Mouse (Mus musculus): ENCODE data around the gene Sh2d1b2. TPM values are rescaled to one million over a fixed set of nuclear protein-coding genes. Genes with fewer than 3 reads are reported as not detected.

Sh2d1b2 gene
- polyA plus RNA-seq, 1 experiment from 2014 or later, result not detected

DNA sequence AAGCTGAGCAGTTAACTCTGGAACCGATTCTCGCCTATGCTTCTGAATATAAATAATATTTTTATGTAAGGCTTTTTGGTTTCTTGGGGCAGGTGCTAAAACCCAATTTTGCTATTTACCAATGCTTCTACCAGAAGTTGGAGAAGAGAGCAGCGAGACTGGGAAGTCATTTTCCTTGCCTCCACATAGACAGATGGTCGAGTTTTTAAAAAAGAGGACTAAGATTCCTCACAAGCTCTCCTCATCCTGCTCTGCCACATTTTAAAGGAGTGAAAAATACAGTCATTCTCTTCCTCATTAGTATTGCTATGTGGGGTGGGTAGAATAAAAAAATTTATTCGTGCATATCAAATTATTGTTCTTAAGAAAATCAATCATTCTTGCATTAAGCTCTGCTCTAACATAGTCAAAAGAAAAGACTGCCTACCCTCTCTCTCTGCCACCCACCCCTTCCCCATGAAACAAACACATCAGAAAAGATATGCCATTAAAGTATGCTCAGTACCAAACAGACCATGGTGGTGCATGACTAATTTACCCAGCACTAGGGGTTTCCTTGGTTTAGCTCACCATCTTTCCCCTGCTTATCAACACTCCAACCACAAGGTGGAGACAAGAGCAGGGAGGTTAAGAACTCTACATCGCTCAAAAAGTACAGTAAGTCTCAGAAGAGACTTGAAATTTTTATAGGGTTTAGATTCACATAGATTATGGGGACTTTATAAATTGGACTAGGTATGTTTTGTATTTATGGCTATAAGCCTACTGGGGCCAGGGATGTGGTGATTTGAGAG is 14.3 kb upstream of the Sh2d1b2 start:
- ATAC-seq (no peak), DNase-seq (no peak)
- 70% methylated on average over 6 of the region's 6 CpGs for WGBS (ENCODE audit: insufficient replicate concordance)

DNA sequence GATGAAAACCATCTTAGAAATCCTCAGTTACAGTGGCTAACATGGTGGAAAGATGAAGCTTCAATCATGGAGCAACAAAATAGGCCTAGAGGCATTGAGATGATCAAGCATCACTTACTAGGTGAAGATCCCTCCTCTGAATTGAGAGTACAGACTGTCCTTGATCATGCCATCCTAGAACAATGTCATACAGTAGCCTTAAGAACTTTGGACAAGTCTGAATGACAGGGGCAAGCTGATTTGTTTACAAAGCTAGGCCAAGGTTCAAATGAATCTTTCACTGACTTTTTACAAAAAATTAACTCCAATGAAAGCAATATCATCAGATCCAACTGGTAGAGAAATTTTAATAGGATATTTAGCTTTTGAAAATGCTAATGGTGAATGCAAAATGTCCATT is 12.2 kb upstream of the Sh2d1b2 start:
- no peaks in the 10 kb centered on the region for H3K9me3 ChIP-seq (ENCODE audit: low read length)
- H3K27me3 ChIP-seq (ENCODE audit: insufficient read depth, low read length), result no peaks in the 10 kb centered on the region
- H3K4me3 ChIP-seq (ENCODE audit: low read depth, low read length), result no peak overlapping the region
- 0 out of 2 replicates have a peak, but pooled peaks cover 2% of the 10 kb centered on the region for H3K4me1 ChIP-seq (ENCODE audit: insufficient read depth)
- no peak overlapping the region for H3K27ac ChIP-seq (ENCODE audit: low read depth)
- H3K4me2 ChIP-seq (ENCODE audit: low read depth, low read length), result no peak overlapping the region
- TF ChIP-seq CTCF (IDR thresholded peaks at IDR 0.05; ENCODE audit: low read depth) (no peak), EP300 (IDR thresholded peaks at IDR 0.05; ENCODE audit: low read depth) (no peak)
- no peaks in the 10 kb centered on the region for H3K36me3 ChIP-seq (replicated peaks; ENCODE audit: insufficient read depth, low read length)
- ATAC-seq (no peak), DNase-seq (no peak)
- no peak overlapping the region for H3K9ac ChIP-seq (replicated peaks)

More for the DNA sequence above, 14.3 kb upstream of the Sh2d1b2 start:
- Histone ChIP-seq H3K4me3 (ENCODE audit: low read depth, low read length) (no peak overlapping the region), H3K27ac (ENCODE audit: low read depth) (no peak overlapping the region), H3K9me3 (ENCODE audit: low read length) (no peaks in the 10 kb centered on the region), H3K27me3 (ENCODE audit: insufficient read depth, low read length) (no peaks in the 10 kb centered on the region), H3K4me2 (ENCODE audit: low read depth, low read length) (no peak overlapping the region), H3K9ac (replicated peaks) (no peak overlapping the region), H3K36me3 (replicated peaks; ENCODE audit: insufficient read depth, low read length) (no peaks in the 10 kb centered on the region), H3K4me1 (ENCODE audit: insufficient read depth) (peaks cover 6% of the 10 kb centered on the region)
- TF ChIP-seq EP300 (IDR thresholded peaks at IDR 0.05; ENCODE audit: low read depth) (no peak), CTCF (IDR thresholded peaks at IDR 0.05; ENCODE audit: low read depth) (peak; percentile 66)

DNA sequence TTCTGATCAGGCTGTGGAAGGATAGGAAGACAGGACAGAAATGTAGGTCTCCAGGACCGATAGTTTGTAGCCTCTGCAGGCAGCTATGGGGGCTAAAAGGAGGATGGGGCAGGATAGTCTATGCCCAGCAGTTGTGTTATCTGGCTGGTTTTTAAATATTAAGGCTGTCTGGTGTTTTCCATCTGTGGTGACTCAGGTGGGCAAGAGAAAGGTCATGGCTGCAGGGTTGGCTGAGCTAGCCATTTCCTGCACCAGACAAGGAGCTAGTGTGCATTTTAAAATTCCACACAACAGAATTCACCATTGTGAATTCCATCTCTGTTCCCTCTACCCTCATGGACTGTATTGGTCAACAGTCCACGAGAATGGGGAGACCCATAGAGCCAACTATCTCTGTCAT is 9.3 kb upstream of the Sh2d1b2 start:
- ATAC-seq (no peak), DNase-seq (no peak)
- no peaks in the 10 kb centered on the region for H3K36me3 ChIP-seq (replicated peaks; ENCODE audit: insufficient read depth, low read length)
- H3K27me3 ChIP-seq (ENCODE audit: insufficient read depth, low read length), result no peaks in the 10 kb centered on the region
- TF ChIP-seq CTCF (IDR thresholded peaks at IDR 0.05; ENCODE audit: low read depth) (no peak), EP300 (IDR thresholded peaks at IDR 0.05; ENCODE audit: low read depth) (no peak)
- H3K4me1 ChIP-seq (ENCODE audit: insufficient read depth), result 0 out of 2 replicates have a peak, but pooled peaks cover 2% of the 10 kb centered on the region
- WGBS (ENCODE audit: insufficient replicate concordance), result 69% methylated on average over 2 of the region's 2 CpGs
- no peak overlapping the region for H3K9ac ChIP-seq (replicated peaks)
- H3K4me2 ChIP-seq (ENCODE audit: low read depth, low read length), result no peak overlapping the region
- H3K9me3 ChIP-seq (ENCODE audit: low read length), result no peaks in the 10 kb centered on the region
- H3K27ac ChIP-seq (ENCODE audit: low read depth), result no peak overlapping the region
- no peak overlapping the region for H3K4me3 ChIP-seq (ENCODE audit: low read depth, low read length)

DNA sequence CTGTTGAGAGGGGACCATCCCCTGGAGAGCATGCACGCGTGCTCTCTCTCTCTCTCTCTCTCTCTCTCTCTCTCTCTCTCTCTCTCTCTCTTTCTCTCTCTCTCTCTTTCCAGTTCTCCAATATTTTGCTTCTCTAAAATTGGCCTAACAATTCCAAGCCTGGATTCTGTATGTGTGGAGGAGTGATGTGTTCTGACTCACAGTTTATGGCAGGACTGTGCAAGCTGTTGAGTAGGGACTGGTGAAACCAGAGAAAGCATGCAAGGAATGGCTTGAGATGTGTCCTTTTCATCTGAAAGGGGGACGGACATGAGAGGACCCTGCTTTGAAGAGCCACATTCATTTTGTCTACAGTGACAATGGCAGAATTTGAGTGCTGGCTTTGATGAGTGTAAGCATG is 12.5 kb downstream of the Sh2d1b2 start:
- Histone ChIP-seq H3K9ac (replicated peaks) (no peak overlapping the region), H3K36me3 (replicated peaks; ENCODE audit: insufficient read depth, low read length) (no peaks in the 10 kb centered on the region), H3K4me3 (ENCODE audit: low read depth, low read length) (no peak overlapping the region), H3K4me2 (ENCODE audit: low read depth, low read length) (no peak overlapping the region), H3K4me1 (ENCODE audit: insufficient read depth) (no peaks in the 10 kb centered on the region), H3K27ac (ENCODE audit: low read depth) (no peak overlapping the region), H3K27me3 (ENCODE audit: insufficient read depth, low read length) (no peaks in the 10 kb centered on the region), H3K9me3 (ENCODE audit: low read length) (no peaks in the 10 kb centered on the region)
- 70% methylated on average over 3 of the region's 3 CpGs for WGBS (ENCODE audit: insufficient replicate concordance)
- DNase-seq (no peak), ATAC-seq (no peak)
- TF ChIP-seq EP300 (IDR thresholded peaks at IDR 0.05; ENCODE audit: low read depth) (no peak), CTCF (IDR thresholded peaks at IDR 0.05; ENCODE audit: low read depth) (no peak)

DNA sequence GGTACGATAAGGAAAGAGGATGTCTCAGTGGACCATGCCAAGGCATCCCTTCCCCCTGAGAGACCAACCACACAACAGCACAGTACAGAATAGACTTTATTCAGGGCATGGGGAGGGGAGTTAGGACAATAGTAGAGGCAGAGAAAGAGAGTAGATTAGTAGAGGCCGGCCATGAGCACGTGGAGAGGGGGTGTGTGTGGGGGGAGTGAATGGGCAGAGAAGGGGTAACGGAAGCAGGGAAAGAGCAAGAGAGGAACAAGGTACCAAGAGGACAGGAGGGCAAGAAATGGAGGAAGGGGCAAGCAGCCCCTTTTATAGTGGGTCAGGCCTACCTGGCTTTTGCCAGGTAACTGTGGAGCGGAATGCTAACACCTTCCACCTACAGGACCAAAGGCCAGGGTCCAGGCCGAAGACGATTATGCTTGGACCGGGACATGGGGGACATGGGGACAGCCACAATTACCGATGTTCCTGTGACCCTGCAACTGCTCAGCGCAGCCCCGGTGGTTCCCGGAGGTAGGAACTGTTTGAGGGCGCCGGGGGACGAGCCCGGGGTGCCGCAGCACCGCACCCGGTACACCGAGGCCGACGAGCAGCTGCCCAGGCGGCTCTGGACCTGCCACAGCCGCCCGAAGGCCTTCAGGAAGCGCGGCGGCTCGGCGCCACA is 22.5 kb downstream of the Sh2d1b2 start:
- Histone ChIP-seq H3K27ac (ENCODE audit: low read depth) (peak overlapping the region; percentile 45), H3K4me1 (ENCODE audit: insufficient read depth) (0 out of 2 replicates have a peak, but pooled peaks cover 2% of the 10 kb centered on the region), H3K9ac (replicated peaks) (peak overlapping the region; percentile 70), H3K27me3 (ENCODE audit: insufficient read depth, low read length) (no peaks in the 10 kb centered on the region), H3K4me2 (ENCODE audit: low read depth, low read length) (peak overlapping the region; percentile 76), H3K36me3 (replicated peaks; ENCODE audit: insufficient read depth, low read length) (no peaks in the 10 kb centered on the region), H3K9me3 (ENCODE audit: low read length) (no peaks in the 10 kb centered on the region), H3K4me3 (ENCODE audit: low read depth, low read length) (peak overlapping the region; percentile 70)
- 23% methylated on average over 30 of the region's 30 CpGs for WGBS (ENCODE audit: insufficient replicate concordance)
- DNase-seq, result no peak
- ATAC-seq, result peak; percentile 76
- no peak for TF ChIP-seq CTCF (IDR thresholded peaks at IDR 0.05; ENCODE audit: low read depth)
- no peak for TF ChIP-seq EP300 (IDR thresholded peaks at IDR 0.05; ENCODE audit: low read depth)

DNA sequence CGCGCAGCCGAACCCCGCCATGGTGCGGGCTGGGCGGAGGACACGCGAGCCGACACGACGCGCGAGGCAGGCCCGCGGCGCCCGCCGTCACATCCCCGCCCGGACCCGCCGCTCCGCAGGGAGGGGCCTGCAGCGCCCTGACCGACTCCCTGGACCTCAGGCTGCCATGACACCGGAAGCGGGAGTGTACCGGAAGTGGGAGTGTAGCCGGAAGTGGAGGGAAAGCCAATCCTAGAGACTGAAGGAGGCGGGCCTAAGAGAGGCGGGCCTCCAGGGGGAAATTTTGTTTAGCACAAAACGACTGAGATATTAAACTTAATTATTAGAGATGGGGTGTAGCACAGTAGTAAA is 23.0 kb downstream of the Sh2d1b2 start:
- ATAC-seq, result peak; percentile 100
- DNase-seq, result peak; percentile 86
- H3K4me3 ChIP-seq (ENCODE audit: low read depth, low read length), result peak overlapping the region; percentile 70
- H3K27ac ChIP-seq (ENCODE audit: low read depth), result peak overlapping the region; percentile 45
- peak overlapping the region; percentile 70 for H3K9ac ChIP-seq (replicated peaks)
- WGBS (ENCODE audit: insufficient replicate concordance), result 10% methylated on average over 22 of the region's 32 CpGs
- 0 out of 2 replicates have a peak, but pooled peaks cover 2% of the 10 kb centered on the region for H3K4me1 ChIP-seq (ENCODE audit: insufficient read depth)
- H3K36me3 ChIP-seq (replicated peaks; ENCODE audit: insufficient read depth, low read length), result no peaks in the 10 kb centered on the region
- TF ChIP-seq EP300 (IDR thresholded peaks at IDR 0.05; ENCODE audit: low read depth) (no peak), CTCF (IDR thresholded peaks at IDR 0.05; ENCODE audit: low read depth) (no peak)
- no peaks in the 10 kb centered on the region for H3K27me3 ChIP-seq (ENCODE audit: insufficient read depth, low read length)
- no peaks in the 10 kb centered on the region for H3K9me3 ChIP-seq (ENCODE audit: low read length)
- peak overlapping the region; percentile 76 for H3K4me2 ChIP-seq (ENCODE audit: low read depth, low read length)
